Mouse (Mus musculus) frontal cortex, adult (tissue): ENCODE data around the gene Slit1.

Experiments used
- ATAC-seq: cut with Nextera tagmentation; 2 replicates; pipeline ENCODE4 v1.9.2; 2017; ENCODE audit warnings: mild to moderate bottlenecking, moderate library complexity, mixed read lengths; ENCODE audit not compliant: low TSS enrichment

Gene Slit1

DNA sequence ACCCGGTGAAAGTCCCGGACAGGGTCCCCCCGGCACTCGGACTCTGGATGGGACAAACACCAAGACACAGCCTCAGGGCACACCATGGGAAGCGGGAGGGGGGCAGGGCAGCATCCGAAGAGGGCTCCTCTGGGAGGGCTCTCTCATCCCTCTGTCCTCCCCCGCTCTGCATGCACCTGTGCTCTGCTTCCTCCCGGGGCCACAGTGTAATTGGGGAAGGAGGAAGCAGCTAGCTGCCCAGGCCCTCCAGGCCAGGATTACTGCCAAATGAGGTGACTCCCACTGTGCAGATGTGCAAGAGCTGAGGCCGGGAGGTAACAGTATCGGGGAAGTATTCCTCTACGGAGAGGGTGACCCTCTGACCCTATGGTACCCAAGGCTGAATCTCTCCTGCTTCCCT, 142.8 kb downstream of the Slit1 start:
- ATAC-seq: no peak

DNA sequence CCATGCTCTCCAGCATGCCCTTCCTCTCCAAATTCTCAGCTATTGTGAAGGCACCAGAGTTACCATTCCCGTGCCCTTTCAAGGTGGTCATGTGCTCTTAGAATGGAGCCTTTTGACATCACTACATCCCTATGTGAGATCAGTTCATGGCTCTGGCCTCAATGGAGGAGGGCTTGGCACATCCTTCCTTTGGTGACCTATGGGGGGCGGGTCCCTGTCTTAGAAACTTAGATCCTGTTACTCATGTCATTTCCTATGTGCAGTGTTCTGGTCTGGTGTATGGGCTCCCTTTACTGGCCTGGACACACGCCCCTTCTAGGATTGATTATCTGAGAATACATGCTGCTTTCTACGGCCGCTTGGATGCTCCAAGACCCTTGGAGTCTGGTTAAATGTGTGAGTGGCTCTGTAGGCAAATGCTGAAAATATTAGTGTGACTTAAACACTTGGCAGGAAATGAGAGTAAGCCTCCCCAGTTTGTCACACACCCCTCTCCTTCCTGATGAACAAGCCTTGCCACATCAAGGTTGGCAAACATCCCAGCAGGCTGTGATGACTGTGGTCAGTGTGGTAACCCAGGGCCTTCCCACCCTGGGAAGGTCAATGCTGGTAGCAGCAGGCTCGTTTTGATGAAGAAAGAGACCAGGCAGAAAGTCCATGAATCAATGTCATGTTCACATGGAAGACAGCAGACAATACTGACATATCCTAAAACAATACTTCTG, 146.1 kb downstream of the Slit1 start:
- no peak for ATAC-seq

DNA sequence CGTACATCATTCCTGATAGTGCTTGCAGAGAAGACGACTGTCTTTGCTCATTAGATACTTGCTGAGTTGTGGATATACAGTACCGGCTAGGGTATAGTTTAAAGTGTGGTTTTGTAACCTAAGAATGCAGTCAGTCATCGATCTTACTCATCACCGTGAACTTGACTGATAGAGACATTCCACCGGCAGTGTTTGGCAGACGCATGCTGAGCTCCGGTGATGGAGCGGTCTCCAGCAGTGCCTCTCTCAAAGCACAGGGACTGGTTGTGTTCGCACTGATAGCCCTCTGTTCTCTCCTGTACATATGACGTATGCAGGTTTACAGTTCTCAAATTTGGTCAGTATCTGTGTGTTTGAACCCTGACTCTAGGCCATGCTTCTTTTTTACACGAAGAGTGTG, 151.7 kb downstream of the Slit1 start:
- ATAC-seq: no peak

DNA sequence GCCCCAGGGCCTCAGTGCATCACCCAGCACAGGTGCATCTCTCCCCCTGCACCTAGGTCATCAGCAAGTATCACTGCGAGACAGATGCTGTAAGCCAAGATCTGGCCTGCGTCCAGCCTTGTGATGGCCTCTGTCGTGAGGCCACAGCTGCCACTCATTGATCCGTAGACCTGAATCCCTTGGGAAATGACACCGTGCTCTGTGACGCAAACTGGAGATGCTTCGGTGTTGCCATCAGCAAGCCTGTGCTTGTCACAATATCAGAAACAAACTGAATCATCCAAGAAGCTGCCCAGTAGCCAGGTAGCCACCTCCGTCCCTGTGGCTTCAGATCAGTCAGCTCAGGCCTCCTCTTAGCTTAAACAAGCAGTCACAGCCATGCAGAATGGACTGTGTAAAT, 153.8 kb downstream of the Slit1 start:
- ATAC-seq: no peak

- ATAC-seq: no peak
These were observed 154.4 kb downstream of the Slit1 start for GRCm38 (mm10) chr19:41589026-41589425.

GRCm38 (mm10) chr19:41587431-41588222, 155.8 kb downstream of the Slit1 start:
- ATAC-seq: no peak

GRCm38 (mm10) chr19:41586752-41587151, 156.7 kb downstream of the Slit1 start:
- no peak for ATAC-seq

GRCm38 (mm10) chr19:41582918-41583514, 160.4 kb downstream of the Slit1 start:
- no peak for ATAC-seq

- ATAC-seq: no peak
These were observed 161.6 kb downstream of the Slit1 start, which contains the start of gene Gm340 for GRCm38 (mm10) chr19:41581706-41582420. TSS of gene Gm340 (plus strand) at chr19:41582370.

DNA sequence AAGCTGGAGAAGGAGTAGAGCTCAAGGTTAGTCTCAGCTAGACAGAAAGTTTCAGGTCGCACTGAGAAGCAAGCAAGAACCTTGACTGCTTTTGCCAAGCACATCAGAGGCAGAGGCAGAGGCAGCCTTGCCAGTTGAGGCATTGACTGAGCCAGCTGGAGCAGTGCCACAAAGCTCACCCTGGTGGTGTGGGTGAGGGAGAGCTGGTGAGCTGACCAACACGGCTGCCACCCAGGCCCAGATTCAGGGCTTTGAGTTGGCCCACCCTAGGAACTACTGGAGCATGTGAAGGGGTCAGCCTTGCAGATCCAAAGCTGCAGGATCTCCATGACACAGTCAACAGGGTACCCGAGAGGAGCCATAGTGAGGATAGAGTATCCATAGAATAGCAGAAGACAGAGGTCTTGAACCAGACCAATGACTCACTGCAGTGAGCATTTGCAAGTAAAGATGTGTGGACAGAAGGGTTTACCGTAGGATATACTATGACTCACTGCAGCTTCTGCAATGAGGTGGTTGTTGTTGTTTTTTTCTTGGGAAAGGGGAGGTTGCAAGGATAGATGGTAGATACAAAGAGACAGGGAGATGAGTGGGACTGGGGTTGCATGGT, 164.0 kb downstream of the Slit1 start:
- no peak for ATAC-seq

- ATAC-seq: no peak
These were observed 165.9 kb downstream of the Slit1 start for GRCm38 (mm10) chr19:41577576-41577975.

- ATAC-seq: no peak
These were observed 169.8 kb downstream of the Slit1 start for GRCm38 (mm10) chr19:41573700-41574099.

GRCm38 (mm10) chr19:41568791-41569190, 174.7 kb downstream of the Slit1 start:
- no peak for ATAC-seq

GRCm38 (mm10) chr19:41560856-41561255, 182.6 kb downstream of the Slit1 start:
- ATAC-seq: no peak

- no peak for ATAC-seq
These were observed 184.5 kb downstream of the Slit1 start for GRCm38 (mm10) chr19:41558891-41559486.

DNA sequence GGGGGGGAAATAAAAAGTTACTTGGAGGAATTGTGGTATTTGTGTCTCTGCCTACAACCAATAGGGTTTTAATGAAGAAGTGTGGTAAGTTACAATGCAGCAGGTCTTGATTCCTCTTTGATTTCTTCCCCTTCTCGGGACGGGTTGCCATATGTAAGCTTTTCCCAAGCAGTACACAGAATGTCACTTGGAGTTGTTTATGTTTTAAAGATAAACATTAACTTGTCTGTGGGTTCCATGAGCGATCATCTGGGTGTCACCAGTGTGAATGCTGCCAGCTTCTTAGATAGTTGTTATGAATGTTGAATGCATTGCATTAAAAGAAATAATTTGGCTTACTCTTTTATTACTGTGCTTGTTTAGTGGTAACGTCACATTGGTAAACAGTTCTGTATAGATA, 186.0 kb downstream of the Slit1 start:
- no peak for ATAC-seq

DNA sequence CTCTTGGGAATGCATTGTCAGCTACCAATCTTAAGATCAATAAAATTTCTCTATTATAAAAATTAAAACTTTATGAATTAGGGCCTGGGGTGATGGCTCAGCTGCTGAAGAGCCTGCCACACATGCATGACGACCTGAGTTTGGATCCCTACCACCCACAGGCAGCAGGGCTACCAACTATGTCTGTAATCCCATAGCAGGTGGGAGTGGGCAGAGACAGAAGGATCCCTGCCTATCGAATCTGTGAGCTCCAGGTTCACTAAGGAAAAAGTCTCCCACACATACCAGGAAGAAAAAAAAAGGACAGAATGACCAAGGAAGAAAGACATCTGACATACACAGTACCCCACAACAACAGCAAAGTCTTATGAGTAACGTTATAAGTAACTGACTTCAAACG, 186.5 kb downstream of the Slit1 start:
- ATAC-seq: no peak
